Mouse (Mus musculus) kidney, postnatal 0 days (tissue): ENCODE measurements around the gene Exoc6b. TPM values are rescaled to one million over a fixed set of nuclear protein-coding genes. Genes with fewer than 3 reads are reported as not detected.
A peak's percentile ranks its signal among the peaks of the same experiment; 100 is the strongest.
"Not testable (repeated sequence)": the region's sequence is repeated elsewhere in the genome, so short reads cannot be mapped to it uniquely, and the experiment has no call there.

Experiments
- ATAC-seq: fragments of 200-750 bp; cut with Nextera tagmentation; replicated peaks from 2 replicates; pipeline ENCODE4 v1.8.0; 2017; ENCODE audit warnings: low read depth, moderate number of reproducible peaks, moderate TSS enrichment, moderate library complexity; ENCODE audit not compliant: low FRiP score
- DNase-seq: peaks from one replicate; pipeline ENCODE4 v3.0.0-alpha.2; 2016; ENCODE audit warnings: low spot score
- H3K27ac ChIP-seq: fragments of 300-500 bp; sonication (generic); 2 replicates; pipeline ENCODE4 v1.5.1; 2014; ENCODE audit warnings: mild to moderate bottlenecking
- H3K27me3 ChIP-seq: fragments of 300-500 bp; sonication (generic); 2 replicates; pipeline ENCODE4 v1.6.1; 2014; ENCODE audit warnings: low read length, mixed read lengths; ENCODE audit not compliant: insufficient read depth
- H3K36me3 ChIP-seq: fragments of 300-500 bp; sonication (generic); 2 replicates; pipeline ENCODE4 v1.6.1; 2014; ENCODE audit warnings: low read length, mixed read lengths; ENCODE audit not compliant: insufficient read depth
- H3K4me1 ChIP-seq: fragments of 300-500 bp; sonication (generic); replicated peaks from 2 replicates; pipeline ENCODE4 v1.6.1; 2014; ENCODE audit warnings: antibody characterized with exemption, low read length, mixed read lengths; ENCODE audit not compliant: insufficient read depth
- H3K4me2 ChIP-seq: fragments of 300-500 bp; sonication (generic); 2 replicates; pipeline ENCODE4 v1.6.1; 2014; ENCODE audit warnings: mild to moderate bottlenecking, low read length, moderate library complexity, mixed read lengths
- H3K4me3 ChIP-seq: fragments of 300-500 bp; sonication (generic); replicated peaks from 2 replicates; pipeline ENCODE4 v1.5.1; 2014; ENCODE audit warnings: low read depth, low read length
- H3K9ac ChIP-seq: fragments of 300-500 bp; sonication (generic); 2 replicates; pipeline ENCODE4 v1.6.1; 2014; ENCODE audit warnings: low read depth, low read length
- H3K9me3 ChIP-seq: fragments of 300-500 bp; sonication (generic); replicated peaks from 2 replicates; pipeline ENCODE4 v1.6.1; 2016; ENCODE audit warnings: low read length, inconsistent platforms, mixed read lengths
- CTCF ChIP-seq: IDR thresholded peaks from 2 replicates; pipeline ENCODE4 v1.5.1; 2016; ENCODE audit warnings: antibody characterized with exemption, low read depth, mild to moderate bottlenecking, moderate library complexity
- WGBS: fragments of 180-500 bp; shearing (Covaris S2); extraction: QIAGEN DNeasy Blood & Tissue Kit; methylation state at CpG from one replicate; pipeline ENCODE4 v1.1.7; 2014; 5-methylcytosine and 5-hydroxymethylcytosine counted together
- polyA plus RNA-seq: library from polyadenylated mRNA; unstranded; fragments of >200 nt; fragmentation: Nextera tagmentation; extraction: Ambion mirVana; gene quantifications from 2 replicates; pipeline ENCODE4 v1.2.1, GENCODE M21; 2015

Exoc6b gene
- polyA plus RNA-seq = 16.7 and 17.1 TPM in 2 replicates

DNA sequence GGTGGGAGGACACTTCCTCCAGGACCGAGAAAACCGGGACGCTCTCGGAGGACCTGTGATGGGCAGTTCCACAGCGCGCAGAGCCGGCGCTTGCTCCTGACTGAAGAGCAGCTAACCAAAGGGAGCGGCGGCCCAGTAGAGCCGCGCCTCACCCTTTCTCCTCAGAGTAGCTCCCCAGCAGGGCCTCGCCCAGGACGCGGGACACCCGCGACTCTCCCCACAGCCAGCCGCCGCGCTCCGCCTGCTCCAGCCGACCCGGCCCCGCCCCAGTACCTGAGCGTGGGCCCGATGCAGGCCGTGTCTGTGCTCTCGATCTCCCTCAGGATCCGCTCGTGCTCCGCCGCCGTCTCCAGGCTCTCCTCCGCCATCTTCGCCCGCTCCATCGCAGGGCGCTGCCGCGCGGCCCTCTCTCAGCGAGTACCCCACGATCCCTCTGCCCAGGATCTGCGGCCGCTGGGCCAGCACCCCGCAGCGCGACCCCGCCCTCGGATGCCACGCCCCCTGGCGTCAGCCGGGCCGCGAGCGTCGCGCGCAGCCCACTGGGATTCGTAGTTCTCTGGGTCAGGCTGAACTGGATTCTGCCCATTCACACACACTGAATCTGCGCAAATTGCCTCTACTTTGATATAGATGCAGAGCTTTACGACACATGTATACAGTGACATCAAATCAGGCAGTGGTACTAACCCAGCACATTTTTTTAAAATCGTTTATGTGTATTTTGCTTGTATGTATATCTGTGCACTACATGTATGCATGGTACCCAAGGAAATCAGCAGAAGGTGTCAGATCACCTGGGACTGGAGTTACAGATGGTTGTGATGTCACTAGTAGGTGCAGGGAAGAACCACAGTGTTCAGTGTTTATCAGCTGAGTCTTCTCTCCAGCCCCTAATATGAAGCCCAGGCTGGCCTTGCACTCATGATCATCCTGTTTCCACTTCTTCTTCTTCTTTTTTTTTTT, at the start of gene Exoc6b:
Gene Exoc6b, minus strand, starts transcription at position 491 of the 963 bp plus-strand sequence.
- H3K9ac ChIP-seq = peak within 1 kb of the TSS; percentile 75
- no peaks in the 10 kb centered on the region for H3K36me3 ChIP-seq
- H3K27ac ChIP-seq = peak within 1 kb of the TSS; percentile 65; the same call in 1 of the 2 replicates
- ATAC-seq (peak; percentile 94), DNase-seq (peak; percentile 87)
- H3K4me1 ChIP-seq = no peaks in the 10 kb centered on the region; the same call in 1 of the 2 replicates
- TF ChIP-seq CTCF = peak; percentile 46
- peak within 1 kb of the TSS; percentile 76 for H3K4me3 ChIP-seq
- WGBS = under 1% methylated on average over 60 of the region's 63 CpGs
- no peaks in the 10 kb centered on the region for H3K9me3 ChIP-seq
- peak within 1 kb of the TSS; percentile 86 for H3K4me2 ChIP-seq
- no peaks in the 10 kb centered on the region for H3K27me3 ChIP-seq

DNA sequence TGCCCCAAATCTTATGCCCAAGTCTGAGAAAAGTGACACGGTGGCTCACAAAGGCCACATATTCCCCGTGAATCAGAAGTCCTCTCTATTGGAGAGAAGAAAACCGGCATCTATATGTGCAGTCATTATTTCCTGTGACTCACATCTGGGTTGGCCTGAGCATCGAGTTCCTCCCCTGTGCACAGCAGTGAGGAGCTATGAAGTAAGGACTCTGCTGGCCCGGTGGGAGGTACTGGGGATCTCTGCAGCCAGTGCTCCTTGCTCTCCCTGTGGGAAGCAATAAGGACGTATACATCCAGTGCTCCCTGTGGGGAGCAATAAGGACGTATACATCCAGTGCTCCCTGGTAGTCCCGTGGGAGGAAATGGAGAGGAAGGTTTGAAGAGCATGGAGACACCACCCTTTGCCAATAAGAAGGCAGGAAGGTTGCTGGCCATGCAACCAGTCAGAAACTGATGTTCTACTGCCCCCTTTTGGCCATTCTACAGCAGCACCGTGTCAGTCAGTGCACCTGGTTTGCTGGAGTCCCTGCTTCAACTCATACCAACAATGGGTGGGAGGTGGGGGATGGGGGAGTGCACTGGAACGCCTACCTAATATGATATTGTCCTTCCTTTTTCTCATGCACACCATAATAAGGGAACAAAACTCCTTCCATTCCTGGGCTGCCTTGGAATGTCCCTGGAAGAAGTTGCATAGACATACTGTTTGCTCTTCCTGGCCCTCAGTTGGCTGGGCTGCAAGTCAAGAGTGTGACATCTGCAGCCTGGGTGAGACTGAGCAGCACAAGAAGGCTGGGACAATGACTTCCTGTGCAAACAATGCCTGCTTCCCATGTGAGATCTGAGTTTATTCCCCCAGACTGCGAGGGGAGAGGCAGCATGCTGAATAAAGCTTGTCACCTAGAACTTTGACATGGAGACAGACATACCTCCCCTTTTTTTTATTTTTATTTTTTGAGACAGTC, 48.5 kb upstream of the Exoc6b start:
- not testable (repeated sequence) for H3K36me3 ChIP-seq, H3K4me3 ChIP-seq, H3K4me2 ChIP-seq, H3K27me3 ChIP-seq, H3K27ac ChIP-seq, H3K4me1 ChIP-seq, H3K9me3 ChIP-seq, H3K9ac ChIP-seq
- ATAC-seq (0 out of 2 replicates have a peak, but pooled peaks have one; percentile 25), DNase-seq (peak; percentile 80)
- WGBS = 31% methylated on average over 8 of the region's 11 CpGs
- peak; percentile 73 for TF ChIP-seq CTCF

DNA sequence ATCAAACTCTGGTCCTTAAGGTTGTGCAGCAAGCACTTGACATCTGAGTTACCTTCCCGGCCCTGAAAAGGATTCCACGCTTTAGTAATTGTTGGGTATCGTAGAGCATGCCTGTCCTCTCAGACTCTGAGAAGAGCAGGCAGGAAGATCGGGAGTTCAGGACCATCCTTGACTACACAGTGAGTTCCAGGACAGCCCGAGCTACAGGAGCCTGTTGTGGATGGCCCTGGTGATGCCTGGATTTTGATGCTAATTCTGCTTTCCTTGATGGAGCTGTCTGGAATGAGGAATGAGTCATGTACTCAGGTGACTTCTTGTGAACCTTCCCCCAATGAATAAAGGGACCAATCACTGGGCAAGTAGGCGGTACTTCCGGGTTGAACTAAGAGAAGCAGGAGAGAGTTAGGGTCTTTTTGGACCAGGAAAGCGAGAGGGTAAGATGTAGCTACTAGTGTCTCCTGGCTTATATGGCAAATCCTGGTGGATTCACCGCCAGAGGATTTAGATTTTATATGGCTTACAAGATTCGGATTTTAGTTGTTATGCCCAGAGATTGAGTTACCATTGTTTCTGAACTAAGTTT, 35.8 kb upstream of the Exoc6b start:
- Histone ChIP-seq H3K4me1 (no peaks in the 10 kb centered on the region), H3K4me2 (no peak overlapping the region), H3K9me3 (no peaks in the 10 kb centered on the region), H3K4me3 (no peak overlapping the region), H3K27me3 (no peaks in the 10 kb centered on the region), H3K36me3 (no peaks in the 10 kb centered on the region), H3K9ac (no peak overlapping the region), H3K27ac (no peak overlapping the region)
- ATAC-seq (no peak), DNase-seq (no peak)
- WGBS = 88% methylated on average over 10 of the region's 10 CpGs
- no peak for TF ChIP-seq CTCF

DNA sequence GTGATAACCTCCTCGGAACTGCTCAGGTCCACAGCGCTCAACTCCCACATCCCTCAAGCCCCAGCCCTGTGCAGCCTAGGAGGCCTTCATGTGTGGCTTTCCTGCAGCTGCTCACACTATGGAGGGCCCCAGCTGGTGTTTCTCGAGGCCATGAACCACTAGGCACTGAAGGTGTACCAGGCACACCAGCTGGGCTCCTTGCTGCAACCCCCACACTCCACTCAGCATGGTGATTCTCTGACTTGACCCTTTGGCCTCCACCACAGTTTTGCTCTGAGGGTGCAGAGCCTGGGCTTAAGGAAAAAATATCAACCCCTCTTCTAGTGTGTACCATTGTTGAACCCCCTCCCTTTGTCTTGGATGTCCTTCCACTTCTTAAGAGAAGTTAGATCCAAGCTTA, 34.0 kb upstream of the Exoc6b start:
- no peak for ATAC-seq
- no peak for DNase-seq
- Histone ChIP-seq H3K4me2 (no peak overlapping the region), H3K36me3 (no peaks in the 10 kb centered on the region), H3K27ac (no peak overlapping the region), H3K9ac (no peak overlapping the region), H3K27me3 (no peaks in the 10 kb centered on the region), H3K4me3 (no peak overlapping the region), H3K9me3 (no peaks in the 10 kb centered on the region), H3K4me1 (no peaks in the 10 kb centered on the region)
- WGBS = 93% methylated on average over 3 of the region's 3 CpGs
- TF ChIP-seq CTCF = no peak

DNA sequence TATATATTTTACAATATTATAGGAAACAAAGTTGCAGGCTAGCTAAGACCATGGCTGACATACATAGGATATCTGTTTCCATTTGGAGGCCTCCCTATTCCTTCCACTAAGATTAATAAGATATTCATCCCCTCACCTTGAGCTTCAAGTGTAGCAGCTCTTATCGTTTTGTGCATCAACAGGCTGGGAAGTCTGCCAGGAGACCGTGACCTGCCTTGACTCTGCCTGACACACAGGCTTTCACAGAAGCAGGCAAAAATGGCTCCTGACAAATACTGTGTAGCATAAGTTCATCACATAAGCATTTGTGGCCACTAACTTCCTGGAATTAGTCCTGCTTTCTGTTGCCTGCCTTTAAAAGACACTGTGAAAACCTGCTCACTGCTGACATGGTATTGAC, 27.1 kb upstream of the Exoc6b start:
- ATAC-seq (no peak), DNase-seq (no peak)
- H3K27ac ChIP-seq = no peak overlapping the region
- H3K9me3 ChIP-seq = no peaks in the 10 kb centered on the region
- WGBS = 27% methylated on average over 2 of the region's 2 CpGs
- no peak overlapping the region for H3K4me2 ChIP-seq
- TF ChIP-seq CTCF = no peak
- H3K27me3 ChIP-seq = no peaks in the 10 kb centered on the region
- H3K36me3 ChIP-seq = no peaks in the 10 kb centered on the region
- no peak overlapping the region for H3K4me3 ChIP-seq
- no peaks in the 10 kb centered on the region for H3K4me1 ChIP-seq
- no peak overlapping the region for H3K9ac ChIP-seq
